Mouse (Mus musculus) kidney, postnatal 0 days (tissue): ENCODE data around the gene Tsfm. TPM values are rescaled to one million over a fixed set of nuclear protein-coding genes. Genes with fewer than 3 reads are reported as not detected.
A peak's percentile ranks its signal among the peaks of the same experiment; 100 is the strongest.

Experiments
- ATAC-seq: fragments of 200-750 bp; cut with Nextera tagmentation; replicated peaks from 2 replicates; pipeline ENCODE4 v1.8.0; 2017; ENCODE audit warnings: low read depth, moderate number of reproducible peaks, moderate TSS enrichment, moderate library complexity; ENCODE audit not compliant: low FRiP score
- DNase-seq: peaks from one replicate; pipeline ENCODE4 v3.0.0-alpha.2; 2016; ENCODE audit warnings: low spot score
- H3K27ac ChIP-seq: fragments of 300-500 bp; sonication (generic); 2 replicates; pipeline ENCODE4 v1.5.1; 2014; ENCODE audit warnings: mild to moderate bottlenecking
- H3K27me3 ChIP-seq: fragments of 300-500 bp; sonication (generic); 2 replicates; pipeline ENCODE4 v1.6.1; 2014; ENCODE audit warnings: low read length, mixed read lengths; ENCODE audit not compliant: insufficient read depth
- H3K36me3 ChIP-seq: fragments of 300-500 bp; sonication (generic); 2 replicates; pipeline ENCODE4 v1.6.1; 2014; ENCODE audit warnings: low read length, mixed read lengths; ENCODE audit not compliant: insufficient read depth
- H3K4me1 ChIP-seq: fragments of 300-500 bp; sonication (generic); replicated peaks from 2 replicates; pipeline ENCODE4 v1.6.1; 2014; ENCODE audit warnings: antibody characterized with exemption, low read length, mixed read lengths; ENCODE audit not compliant: insufficient read depth
- H3K4me2 ChIP-seq: fragments of 300-500 bp; sonication (generic); 2 replicates; pipeline ENCODE4 v1.6.1; 2014; ENCODE audit warnings: mild to moderate bottlenecking, low read length, moderate library complexity, mixed read lengths
- H3K4me3 ChIP-seq: fragments of 300-500 bp; sonication (generic); replicated peaks from 2 replicates; pipeline ENCODE4 v1.5.1; 2014; ENCODE audit warnings: low read depth, low read length
- H3K9ac ChIP-seq: fragments of 300-500 bp; sonication (generic); 2 replicates; pipeline ENCODE4 v1.6.1; 2014; ENCODE audit warnings: low read depth, low read length
- H3K9me3 ChIP-seq: fragments of 300-500 bp; sonication (generic); replicated peaks from 2 replicates; pipeline ENCODE4 v1.6.1; 2016; ENCODE audit warnings: low read length, inconsistent platforms, mixed read lengths
- CTCF ChIP-seq: IDR thresholded peaks from 2 replicates; pipeline ENCODE4 v1.5.1; 2016; ENCODE audit warnings: antibody characterized with exemption, low read depth, mild to moderate bottlenecking, moderate library complexity
- WGBS: fragments of 180-500 bp; shearing (Covaris S2); extraction: QIAGEN DNeasy Blood & Tissue Kit; methylation state at CpG from one replicate; pipeline ENCODE4 v1.1.7; 2014; 5-methylcytosine and 5-hydroxymethylcytosine counted together
- polyA plus RNA-seq: library from polyadenylated mRNA; unstranded; fragments of >200 nt; fragmentation: Nextera tagmentation; extraction: Ambion mirVana; gene quantifications from 2 replicates; pipeline ENCODE4 v1.2.1, GENCODE M21; 2015

Tsfm gene
- polyA plus RNA-seq, 1 experiment from 2014 or later, result 97.3 TPM

DNA sequence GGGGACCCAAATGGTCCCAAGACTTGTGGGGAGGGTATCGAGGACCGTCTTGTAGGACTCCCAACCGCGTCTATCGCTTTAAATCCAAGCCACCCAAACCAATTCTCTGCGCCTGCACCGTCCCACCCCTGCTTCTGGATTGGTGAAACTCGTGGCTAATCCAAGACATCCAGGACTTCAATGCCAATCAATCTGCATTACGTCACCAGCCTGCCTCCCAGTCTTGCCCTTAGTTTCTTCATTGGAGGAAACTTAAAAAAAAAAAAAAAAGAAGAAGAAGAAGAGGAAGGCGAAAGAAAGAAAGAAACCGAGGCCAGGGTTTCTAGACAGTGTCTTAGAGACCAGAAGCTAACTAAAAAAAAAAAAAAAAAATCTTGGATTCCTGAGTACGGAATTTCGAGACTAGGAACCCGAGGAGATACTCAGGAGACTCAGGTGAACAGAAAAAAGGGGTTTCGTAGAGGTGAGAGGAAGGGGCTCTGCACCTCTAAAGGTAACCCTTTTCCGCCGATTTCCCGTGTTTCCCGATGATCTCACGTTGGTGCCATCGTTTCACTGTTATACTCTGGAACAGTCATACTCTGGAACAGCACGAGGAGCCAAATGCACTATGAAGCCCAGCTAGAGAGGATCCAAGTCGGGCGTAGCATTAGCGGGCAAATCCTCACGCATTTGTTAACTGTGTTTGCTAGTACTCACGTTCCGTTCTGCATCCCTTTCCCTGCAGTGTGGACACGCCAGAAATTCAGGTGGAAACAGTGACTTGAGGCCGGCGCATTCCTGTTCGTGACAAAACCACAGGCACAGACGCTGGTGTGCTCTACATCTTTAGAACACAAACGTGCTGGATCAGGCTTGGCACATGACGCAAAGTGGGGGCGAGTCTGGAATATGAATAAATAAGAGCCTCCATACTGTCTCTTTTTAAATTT is 39.8 kb upstream of the Tsfm start, which contains the start of gene Tspan31:
Gene Tspan31 (minus strand): TSS at position 75 of the 932 bp plus-strand sequence.
- H3K36me3 ChIP-seq, result peaks cover 29% of the 10 kb centered on the region
- H3K27ac ChIP-seq, result peak within 1 kb of the TSS; percentile 91
- 2% methylated on average over 36 of the region's 36 CpGs for WGBS
- ATAC-seq, result peak; percentile 83
- TF ChIP-seq CTCF, result no peak
- peaks cover 16% of the 10 kb centered on the region; the same call in 1 of the 2 replicates for H3K4me1 ChIP-seq
- H3K4me3 ChIP-seq, result peak within 1 kb of the TSS; percentile 72
- H3K4me2 ChIP-seq, result peak within 1 kb of the TSS; percentile 73
- H3K9me3 ChIP-seq, result no peaks in the 10 kb centered on the region
- H3K9ac ChIP-seq, result peak within 1 kb of the TSS; percentile 71
- no peaks in the 10 kb centered on the region for H3K27me3 ChIP-seq
- DNase-seq, result peak; percentile 99

DNA sequence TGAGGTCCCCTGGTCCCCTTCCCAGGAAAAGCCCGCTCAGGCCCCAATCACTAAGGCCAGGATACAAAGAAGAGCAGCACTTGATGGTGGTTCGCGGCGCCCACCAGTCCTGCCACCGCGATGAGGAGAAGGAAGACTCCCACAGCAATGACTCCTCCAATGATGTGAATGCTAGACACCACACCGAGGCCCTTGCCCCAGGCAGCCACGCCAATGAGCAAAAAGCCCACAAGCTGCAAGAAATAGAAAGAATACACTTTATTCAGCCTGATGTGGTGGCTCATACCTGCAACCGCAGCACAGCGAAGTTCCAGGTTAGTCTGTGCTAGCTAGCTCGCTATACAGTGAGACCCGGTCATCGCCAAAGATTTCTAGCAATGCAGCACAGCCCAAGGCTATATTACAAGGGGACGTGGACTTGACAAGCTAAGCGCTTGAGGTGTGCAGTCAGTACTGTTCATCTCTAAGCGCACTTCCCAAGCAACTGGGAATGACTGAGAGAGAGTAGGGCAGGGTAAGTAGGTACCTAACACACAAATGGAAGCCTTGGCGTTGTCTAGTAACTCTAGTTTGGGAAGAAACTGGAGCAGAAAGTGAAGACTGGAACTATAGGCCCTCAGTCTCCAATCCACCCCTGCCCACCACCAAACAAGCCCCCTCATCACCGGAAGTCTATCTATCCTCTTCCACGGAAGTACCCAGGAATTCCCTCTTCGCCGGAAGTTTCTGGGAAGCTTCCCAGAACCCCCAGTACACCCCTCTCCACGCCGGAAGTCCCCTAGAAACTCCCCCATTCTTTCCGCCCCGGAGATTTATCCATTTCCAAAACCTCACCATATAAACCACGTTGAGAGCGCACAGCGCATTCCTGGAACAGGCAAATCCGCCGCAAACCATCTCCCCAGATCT is 38.9 kb upstream of the Tsfm start:
- Histone ChIP-seq H3K27me3 (no peaks in the 10 kb centered on the region), H3K27ac (peak overlapping the region; percentile 91), H3K9ac (peak overlapping the region; percentile 71), H3K4me1 (peaks cover 21% of the 10 kb centered on the region), H3K9me3 (no peaks in the 10 kb centered on the region), H3K4me3 (peak overlapping the region; percentile 72), H3K36me3 (peaks cover 35% of the 10 kb centered on the region), H3K4me2 (peak overlapping the region; percentile 73)
- 6% methylated on average over 30 of the region's 30 CpGs for WGBS
- TF ChIP-seq CTCF, result no peak
- ATAC-seq (peak; percentile 22; the same call in 1 of the 2 replicates), DNase-seq (peak; percentile 79)

DNA sequence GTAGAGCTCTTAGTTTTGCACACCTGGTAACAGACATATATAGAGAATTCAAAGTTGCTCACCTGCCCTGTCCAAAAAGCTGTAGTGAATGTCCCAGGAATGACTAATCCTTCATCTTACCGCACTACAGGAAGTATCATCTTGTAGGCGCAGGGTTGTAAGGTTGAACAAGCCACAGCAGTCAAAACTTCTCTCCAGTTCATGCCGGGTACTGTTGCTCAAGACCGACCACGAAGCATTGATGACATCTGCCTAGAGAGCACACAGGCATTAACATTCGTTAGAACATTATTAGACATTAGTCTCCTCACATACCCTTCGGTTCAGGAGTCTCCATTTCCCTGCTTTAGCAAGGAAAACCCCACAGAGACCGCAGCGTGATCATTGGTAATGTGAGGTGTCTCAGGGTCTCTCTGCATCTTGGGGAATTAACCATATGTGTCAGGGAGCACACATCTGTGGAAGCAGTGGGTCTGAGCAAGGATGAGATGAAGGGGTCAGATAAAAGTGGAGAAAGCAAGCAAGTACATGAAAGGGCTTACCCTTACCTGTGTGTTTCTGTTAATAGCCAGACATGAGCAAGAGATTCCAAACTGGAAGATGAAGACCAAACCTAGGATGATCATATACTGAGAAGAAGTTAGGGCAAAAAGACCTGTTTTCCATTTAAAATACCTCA is 37.9 kb upstream of the Tsfm start:
- Histone ChIP-seq H3K4me1 (peaks cover 23% of the 10 kb centered on the region), H3K27me3 (no peaks in the 10 kb centered on the region), H3K4me3 (no peak overlapping the region), H3K4me2 (peak overlapping the region; percentile 73; the same call in 1 of the 2 replicates), H3K9ac (no peak overlapping the region), H3K9me3 (no peaks in the 10 kb centered on the region), H3K36me3 (peaks cover 35% of the 10 kb centered on the region), H3K27ac (no peak overlapping the region)
- no peak for TF ChIP-seq CTCF
- WGBS, result 70% methylated on average over 9 of the region's 9 CpGs
- ATAC-seq (no peak), DNase-seq (no peak)

DNA sequence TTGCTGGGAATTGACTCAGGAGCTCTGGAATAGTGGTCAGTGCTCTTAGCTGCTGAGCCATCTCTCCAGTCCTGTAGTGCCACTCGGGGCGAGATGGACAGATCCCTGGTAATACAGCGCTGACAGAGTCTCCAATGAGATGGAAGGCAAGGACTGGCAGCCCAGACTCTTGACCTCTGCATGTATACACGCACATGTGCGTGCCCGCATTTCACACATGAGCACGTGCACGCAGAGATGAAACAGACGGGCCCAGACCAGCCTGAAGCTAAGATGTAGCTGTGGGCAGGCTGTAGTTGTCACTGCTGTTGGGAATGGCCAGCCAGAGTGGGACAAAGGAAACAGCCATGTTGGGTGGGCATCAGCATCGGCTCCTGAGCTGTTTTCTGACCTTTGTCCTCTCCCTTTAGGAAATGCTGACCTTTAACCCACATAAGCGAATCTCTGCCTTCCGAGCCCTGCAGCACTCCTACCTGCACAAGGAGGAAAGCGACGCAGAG is 35.9 kb upstream of the Tsfm start:
- ATAC-seq, result no peak
- 91% methylated on average over 14 of the region's 14 CpGs for WGBS
- Histone ChIP-seq H3K4me2 (no peak overlapping the region), H3K36me3 (peaks cover 35% of the 10 kb centered on the region), H3K9ac (no peak overlapping the region), H3K4me1 (peaks cover 23% of the 10 kb centered on the region), H3K27me3 (no peaks in the 10 kb centered on the region), H3K27ac (no peak overlapping the region), H3K4me3 (no peak overlapping the region), H3K9me3 (no peaks in the 10 kb centered on the region)
- no peak for DNase-seq
- TF ChIP-seq CTCF, result no peak

DNA sequence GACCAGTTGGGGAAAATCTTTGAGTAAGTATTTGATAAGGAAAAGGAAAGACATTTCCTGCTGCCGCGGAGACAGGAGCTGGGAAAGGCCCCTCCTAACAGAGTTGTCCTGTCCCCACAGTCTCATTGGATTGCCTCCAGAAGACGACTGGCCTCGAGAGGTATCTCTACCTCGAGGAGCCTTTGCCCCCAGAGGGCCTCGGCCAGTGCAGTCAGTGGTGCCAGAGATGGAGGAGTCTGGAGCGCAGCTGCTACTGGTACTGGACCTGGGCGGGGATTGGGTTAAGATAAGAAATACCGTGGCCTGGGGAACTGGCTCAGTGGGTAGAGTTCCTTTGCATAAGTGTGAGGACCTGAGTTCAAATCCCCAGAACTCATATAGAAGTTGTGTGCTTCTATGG is 35.3 kb upstream of the Tsfm start:
- no peak overlapping the region for H3K4me2 ChIP-seq
- peaks cover 19% of the 10 kb centered on the region for H3K4me1 ChIP-seq
- H3K4me3 ChIP-seq, result no peak overlapping the region
- no peaks in the 10 kb centered on the region for H3K27me3 ChIP-seq
- no peaks in the 10 kb centered on the region for H3K9me3 ChIP-seq
- TF ChIP-seq CTCF, result no peak
- ATAC-seq (no peak), DNase-seq (no peak)
- H3K27ac ChIP-seq, result no peak overlapping the region
- H3K36me3 ChIP-seq, result peaks cover 35% of the 10 kb centered on the region
- H3K9ac ChIP-seq, result no peak overlapping the region
- WGBS, result 84% methylated on average over 9 of the region's 9 CpGs
